Mouse (Mus musculus) adrenal gland, postnatal 10 days (tissue): ENCODE measurements around the gene Icosl. TPM values are rescaled to one million over a fixed set of nuclear protein-coding genes. Genes with fewer than 3 reads are reported as not detected.
"Not testable (repeated sequence)": the region's sequence is repeated elsewhere in the genome, so short reads cannot be mapped to it uniquely, and the experiment has no call there.

Source experiments
- DNase-seq: peaks from one replicate; pipeline ENCODE4 v3.0.0; 2021; ENCODE audit warnings: mixed read lengths
- total RNA-seq, 2 experiments: library from RNA; stranded (reverse); gene quantifications; 2 replicates each; pipeline ENCODE4 v1.2.3; 2021

Icosl gene
- total RNA-seq, 2 experiments from 2014 or later: 8.6 to 12.6 TPM

DNA sequence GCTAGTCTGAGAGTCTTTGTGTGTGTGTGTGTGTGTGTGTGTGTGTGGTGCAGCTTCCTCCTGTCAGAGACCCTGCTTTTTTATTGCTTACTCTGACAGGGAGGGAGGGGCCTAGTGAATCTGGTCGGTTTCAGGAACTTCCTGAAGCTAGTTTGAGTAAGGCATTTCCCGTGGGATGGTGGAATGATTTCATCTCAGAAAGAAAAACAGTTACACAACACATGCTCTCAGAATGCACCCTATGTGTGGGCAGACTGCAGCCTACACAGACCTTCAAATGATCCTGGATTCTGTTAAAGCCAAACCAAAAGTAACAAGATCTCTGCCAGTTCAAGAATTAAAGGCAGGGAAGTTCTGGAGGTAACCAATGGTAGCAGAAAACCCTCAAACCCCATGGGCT, 46.1 kb downstream of the Icosl start:
- DNase-seq: no peak

DNA sequence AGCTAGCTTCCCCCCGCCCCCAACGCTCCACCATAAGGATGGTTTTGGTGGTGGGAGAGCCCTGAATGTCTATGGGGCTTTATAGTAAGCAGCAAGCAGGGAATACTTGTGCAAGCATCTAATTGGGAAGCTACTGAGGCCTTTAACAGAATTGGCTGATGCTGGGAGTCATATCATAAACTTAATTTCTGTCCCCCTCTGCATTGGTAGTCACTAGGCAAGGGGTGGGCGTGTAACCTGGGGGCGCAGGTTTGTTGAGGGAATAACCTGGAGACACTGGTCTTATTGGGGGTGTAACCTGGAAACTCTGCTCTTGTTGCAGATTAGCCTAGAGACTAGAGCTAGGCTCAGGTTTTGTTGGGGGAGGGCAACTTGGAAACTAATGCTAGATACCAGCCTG, 50.3 kb downstream of the Icosl start:
- DNase-seq: no peak

DNA sequence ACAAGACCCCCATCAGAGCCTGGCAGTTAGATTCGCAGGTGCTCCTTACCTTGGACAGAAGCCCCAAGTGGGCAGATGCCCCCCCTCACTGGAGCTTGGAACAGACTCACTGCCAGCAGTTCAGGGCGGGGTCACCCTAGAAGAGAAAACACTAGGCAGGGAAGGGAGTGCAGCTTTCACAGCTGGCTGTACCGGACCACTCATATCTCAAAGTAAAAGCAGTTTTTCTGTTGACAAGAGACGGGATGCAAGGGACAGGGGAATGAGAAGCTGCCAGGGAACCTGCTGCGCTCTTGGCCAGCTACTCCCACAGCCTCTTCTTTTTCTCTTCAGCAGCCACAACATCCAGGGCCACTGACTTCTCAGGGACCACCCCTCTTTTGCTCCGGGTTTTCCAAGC, 55.0 kb downstream of the Icosl start:
- not testable (repeated sequence) for DNase-seq

DNA sequence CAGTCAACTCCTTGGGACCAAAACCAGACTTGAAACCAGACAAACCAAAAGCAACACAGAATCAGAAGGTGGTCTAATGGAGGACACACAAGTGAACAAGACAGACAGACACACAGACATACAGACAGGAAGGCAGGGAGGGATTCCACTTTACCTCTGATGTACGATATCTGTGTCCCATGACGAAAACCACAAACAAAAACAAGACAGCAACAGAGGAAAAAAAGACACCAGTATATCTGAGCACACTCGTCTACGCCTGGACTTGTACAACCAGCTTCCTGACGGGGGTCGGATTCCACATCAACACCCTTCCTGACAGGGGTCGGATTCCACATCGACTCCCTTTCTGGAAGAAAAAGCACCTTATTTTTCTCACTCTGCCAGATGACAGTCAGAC, 56.0 kb downstream of the Icosl start:
- DNase-seq: not testable (repeated sequence)

DNA sequence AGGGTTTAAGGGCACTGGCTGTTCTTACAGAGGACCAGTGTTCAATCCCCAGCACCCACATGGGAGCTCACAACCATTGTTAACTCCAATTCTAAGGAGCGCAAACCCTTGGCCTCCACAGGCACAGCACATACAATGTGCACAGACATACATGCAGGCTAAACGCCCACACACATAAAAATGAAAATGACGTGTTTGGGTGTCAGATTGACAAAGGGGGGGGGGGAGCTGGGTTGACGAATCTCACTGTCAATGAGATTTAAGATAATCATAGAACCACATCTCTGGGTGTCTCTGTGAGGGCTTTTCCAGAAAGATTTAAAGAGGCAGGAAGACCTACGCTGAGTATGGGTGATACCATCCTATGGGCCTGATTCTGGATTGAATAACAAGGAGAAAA, 57.2 kb downstream of the Icosl start:
- DNase-seq: no peak

DNA sequence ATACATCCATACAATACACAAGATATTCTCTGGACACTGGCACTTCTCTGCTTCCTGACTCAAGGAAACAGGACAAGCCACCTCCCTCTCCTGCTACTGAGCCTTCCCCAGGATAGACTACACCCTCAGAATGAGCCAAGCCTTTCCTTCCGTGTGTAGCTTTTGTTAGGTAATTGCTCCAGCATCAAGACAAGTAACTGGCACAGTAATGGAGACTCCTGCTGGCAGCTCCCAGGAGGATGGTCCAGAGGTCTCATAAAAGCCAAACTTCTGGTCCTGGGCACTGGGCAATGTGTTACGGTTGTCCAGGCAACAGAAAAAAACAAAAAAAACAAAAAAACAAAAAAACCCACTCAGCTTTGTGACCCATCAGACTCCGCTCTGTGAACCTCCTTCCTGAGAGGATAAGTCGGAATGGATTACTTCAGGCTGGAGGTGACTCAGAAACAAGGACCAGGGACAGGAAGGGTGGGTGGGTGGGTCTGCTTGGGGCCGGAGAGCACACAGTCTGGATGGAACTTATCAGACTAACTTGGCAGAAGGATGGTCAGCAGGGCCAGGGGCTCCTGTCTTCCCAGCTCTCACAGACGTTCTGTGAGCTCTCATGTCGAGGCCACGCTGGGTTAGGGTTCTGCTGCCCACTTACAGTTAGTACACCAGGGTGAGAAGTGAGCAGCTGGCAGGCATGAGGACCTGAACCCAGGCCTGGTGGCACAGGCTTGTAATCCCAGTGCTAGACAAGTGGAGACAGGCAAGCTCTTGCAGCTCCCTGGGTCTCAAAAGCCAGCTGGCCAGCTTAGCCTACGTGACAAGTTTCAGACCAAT, 58.2 kb downstream of the Icosl start:
- DNase-seq: no peak

DNA sequence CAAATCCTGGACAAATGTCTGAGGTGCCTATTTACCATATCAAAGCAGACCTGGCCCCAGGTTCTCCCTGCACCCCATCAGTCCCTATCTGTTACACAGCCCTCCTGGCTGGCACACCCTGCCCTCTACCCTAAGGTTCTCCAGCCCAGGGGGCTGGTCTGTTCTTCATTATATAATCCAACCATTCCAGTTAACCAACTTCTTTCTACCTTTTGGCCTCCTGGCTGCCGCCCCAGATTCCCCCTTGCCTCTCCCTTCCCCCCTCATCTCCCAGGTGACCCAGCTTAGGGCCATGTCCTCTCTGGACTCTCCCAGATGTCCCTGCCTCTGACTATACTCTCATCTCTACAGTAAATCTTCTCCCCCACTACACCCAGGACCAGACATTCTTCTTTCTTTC, 58.8 kb downstream of the Icosl start:
- no peak for DNase-seq

DNA sequence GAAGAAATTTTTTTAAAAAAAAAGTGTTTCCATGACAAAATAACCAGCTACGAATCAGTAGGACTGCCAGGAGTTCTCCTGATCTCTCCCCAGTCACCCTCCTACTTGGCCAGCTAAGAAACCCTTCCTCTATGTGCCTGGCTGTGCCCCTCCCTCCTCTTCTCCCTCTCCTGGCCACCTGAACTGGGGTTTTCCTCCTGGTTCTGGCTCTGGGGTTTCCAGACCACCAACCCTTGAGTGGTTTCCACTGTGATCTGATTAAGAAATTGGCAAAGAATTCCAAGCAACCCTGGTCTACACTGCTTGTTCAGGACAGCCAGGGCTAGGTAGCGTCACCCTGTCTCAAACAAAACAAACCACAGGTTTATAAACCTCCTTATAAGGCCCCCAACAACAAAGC, 59.5 kb downstream of the Icosl start:
- no peak for DNase-seq

DNA sequence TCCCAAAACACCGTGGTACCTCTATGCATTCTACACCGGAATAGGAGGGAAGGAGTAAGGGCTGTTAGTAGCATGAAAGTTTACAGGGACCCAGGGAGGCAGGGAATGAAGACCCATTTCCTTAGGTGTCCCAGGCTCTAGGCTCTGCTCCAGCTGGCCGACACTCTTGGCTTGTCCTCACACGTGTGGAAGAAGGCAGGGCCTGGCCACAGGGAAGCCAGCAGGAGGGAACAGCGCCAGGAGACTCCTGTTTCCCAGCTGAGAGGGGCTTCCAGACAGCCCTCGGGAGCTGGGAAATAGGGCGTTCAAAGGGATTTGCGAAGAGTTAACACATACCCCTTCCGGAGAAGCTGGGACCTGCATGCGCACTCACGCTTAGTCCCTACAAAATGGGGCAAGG, 60.3 kb downstream of the Icosl start:
- peak; percentile 69 for DNase-seq

DNA sequence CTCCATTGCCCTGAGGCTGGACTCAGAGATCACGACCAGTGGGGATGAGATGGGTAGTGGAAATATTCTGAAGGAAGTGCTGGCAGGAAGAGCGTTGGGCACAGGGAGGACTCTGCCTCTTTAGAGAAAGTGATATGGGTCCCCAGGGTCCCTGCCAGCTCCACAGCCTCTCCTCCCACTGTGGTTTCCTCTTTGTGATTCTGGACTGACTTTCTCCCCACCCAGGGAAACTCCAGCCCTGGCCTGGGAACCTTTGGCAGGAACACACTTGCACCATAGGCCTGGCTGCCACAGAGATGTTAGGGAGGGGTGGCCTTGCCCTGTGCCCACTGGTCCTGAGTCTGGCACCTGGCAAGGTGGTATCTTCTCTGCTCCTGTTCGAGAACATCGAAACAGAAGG, 60.9 kb downstream of the Icosl start:
- DNase-seq: peak; percentile 23

Other genes starting within 250 kb of the Icosl start
- not detected for gene Krtap10-4, start 242.2 kb upstream of the Icosl start, total RNA-seq
- not detected for gene Krtap10-10, start 233.4 kb upstream of the Icosl start, total RNA-seq
- gene Gm36176, start 222.5 kb upstream of the Icosl start, total RNA-seq: not detected
- gene Gm10318, start 216.4 kb upstream of the Icosl start, total RNA-seq: not detected
- not detected for gene Gm3285, start 207.3 kb upstream of the Icosl start, total RNA-seq
- gene Lrrc3, start 166.8 kb upstream of the Icosl start, total RNA-seq: 10 to 100 TPM; 12.1 to 16.7 TPM
- 1 to 10 TPM; 2.3 to 2.8 TPM for gene Trpm2, start 98.7 kb upstream of the Icosl start, total RNA-seq
- 10 to 100 TPM; 15.7 to 21.4 TPM for gene 1810043G02Rik, start 90.8 kb upstream of the Icosl start, total RNA-seq
- 100 to 1,000 TPM; 142 to 172 TPM for gene Pfkl, start 59.2 kb upstream of the Icosl start, total RNA-seq
- 1 to 10 TPM; 2.4 to 6.4 TPM for gene Dnmt3l, start 27.4 kb upstream of the Icosl start, total RNA-seq
- gene Aire, start 25.7 kb upstream of the Icosl start, total RNA-seq: under 1 TPM in 1 of 2 experiments, not detected in 1; 0.12 TPM
- 100 to 1,000 TPM; 253 to 281 TPM for gene D10Jhu81e, start 100.5 kb downstream of the Icosl start, total RNA-seq
- 10 to 100 TPM; 13.2 to 14.9 TPM for gene Pwp2, start 115.8 kb downstream of the Icosl start, total RNA-seq
- 10 to 100 TPM; 44.3 to 53.2 TPM for gene Trappc10, start 175.3 kb downstream of the Icosl start, total RNA-seq